Mouse (Mus musculus) embryonic fibroblast, embryonic 13.5 days (primary cell): ENCODE data around the gene Sf3a2.

Source experiments
- CTCF ChIP-seq: IDR thresholded peaks from 2 replicates; pipeline ENCODE4 v1.5.1; 2011; ENCODE audit warnings: mild to moderate bottlenecking, control low read depth, low read length, moderate library complexity, borderline replicate concordance; ENCODE audit not compliant: insufficient read depth
- POLR2A ChIP-seq: IDR thresholded peaks from 2 replicates; pipeline ENCODE4 v1.6.1; 2011; ENCODE audit warnings: low read depth, mild to moderate bottlenecking, control low read depth, low read length, moderate library complexity

- TF ChIP-seq POLR2A (no peak), CTCF (no peak)
Measured at GRCm38 (mm10) chr10:80792175-80793032, 5.6 kb upstream of the Sf3a2 start.
